Mouse (Mus musculus) heart, adult 2 months (tissue): Measurements from ENCODE around the gene Elmsan1.

Source experiments
- CTCF ChIP-seq: fragments of 200-600 bp; IDR thresholded peaks from 2 replicates; pipeline ENCODE4 v1.8.1; 2022; ENCODE audit warnings: antibody characterized with exemption, mild to moderate bottlenecking, moderate library complexity
- EP300 ChIP-seq: fragments of 200-500 bp; IDR thresholded peaks from 2 replicates; pipeline ENCODE4 v1.6.1; 2011; ENCODE audit warnings: low read depth, low read length, control low read depth; ENCODE audit not compliant: insufficient read depth

GRCm38 (mm10) chr12:84119584-84119983, 99.1 kb downstream of the Elmsan1 start:
- TF ChIP-seq CTCF = no peak
- TF ChIP-seq EP300 = no peak
